Mouse (Mus musculus): ENCODE data around the gene Zfp94. TPM values are rescaled to one million over a fixed set of nuclear protein-coding genes. Genes with fewer than 3 reads are reported as not detected.

Zfp94 gene
- total and polyA plus RNA-seq, 3 experiments, result 1.9 to 3.8 (median 2.7) TPM

GRCm38 (mm10) chr7:24357899-24358298, 41.4 kb upstream of the Zfp94 start:
- no peak overlapping the region for H3K9ac ChIP-seq (ENCODE audit: low read depth, low read length)
- H3K36me3 ChIP-seq (ENCODE audit: control insufficient read depth, insufficient read depth, low read length), result no peaks in the 10 kb centered on the region
- DNase-seq, result no peak
- no peaks in the 10 kb centered on the region for H3K79me2 ChIP-seq (replicated peaks; ENCODE audit: control insufficient read depth, insufficient read depth, low read length)
- no peak overlapping the region for H3K4me3 ChIP-seq
- TF ChIP-seq POLR2A (IDR thresholded peaks at IDR 0.05; ENCODE audit: insufficient read depth, low read depth, low read length), result no peak
- peak; percentile 43 for TF ChIP-seq CTCF (IDR thresholded peaks at IDR 0.05)
- H3K27me3 ChIP-seq (ENCODE audit: control insufficient read depth, insufficient read depth, low read length), result no peaks in the 10 kb centered on the region; the same call in 1 of the 2 replicates
- 43% methylated on average over 4 of the region's 4 CpGs for WGBS
- H3K27ac ChIP-seq, result no peak overlapping the region
- no peaks in the 10 kb centered on the region for H3K4me1 ChIP-seq (ENCODE audit: control insufficient read depth, insufficient read depth, low read length)
- intact Hi-C loops (cut with DNase I), result no loop called here

- no peaks in the 10 kb centered on the region; the same call in 1 of the 2 replicates for H3K27me3 ChIP-seq (ENCODE audit: control insufficient read depth, insufficient read depth, low read length)
- no peak for TF ChIP-seq CTCF (IDR thresholded peaks at IDR 0.05)
- TF ChIP-seq POLR2A (IDR thresholded peaks at IDR 0.05; ENCODE audit: insufficient read depth, low read depth, low read length), result no peak
- no peak for TF ChIP-seq EP300 (IDR thresholded peaks at IDR 0.05; ENCODE audit: insufficient read depth, low read depth, low read length)
- 67% methylated on average over 10 of the region's 10 CpGs for WGBS
- H3K4me1 ChIP-seq (ENCODE audit: control insufficient read depth, insufficient read depth, low read length), result no peaks in the 10 kb centered on the region
- no peaks in the 10 kb centered on the region for H3K79me2 ChIP-seq (replicated peaks; ENCODE audit: control insufficient read depth, insufficient read depth, low read length)
- DNase-seq, result no peak
- intact Hi-C loops (cut with DNase I), result no loop called here
- H3K27ac ChIP-seq, result no peak overlapping the region
- no peaks in the 10 kb centered on the region for H3K36me3 ChIP-seq (ENCODE audit: control insufficient read depth, insufficient read depth, low read length)
- no peak overlapping the region for H3K9ac ChIP-seq (ENCODE audit: low read depth, low read length)
- H3K4me3 ChIP-seq, result no peak overlapping the region
Observed at GRCm38 (mm10) chr7:24356081-24356480, 39.6 kb upstream of the Zfp94 start.

GRCm38 (mm10) chr7:24355646-24356045, 39.2 kb upstream of the Zfp94 start:
- WGBS, result 74% methylated on average over 6 of the region's 6 CpGs
- intact Hi-C loops (cut with DNase I), result no loop called here

GRCm38 (mm10) chr7:24348896-24349295, 32.4 kb upstream of the Zfp94 start, which contains the start of gene Lypd5:
Gene Lypd5, plus strand, starts transcription at chr7:24349196.
- no peak within 1 kb of the TSS for H3K27ac ChIP-seq
- intact Hi-C loops (cut with DNase I), result no loop called here
- H3K4me1 ChIP-seq (ENCODE audit: control insufficient read depth, insufficient read depth, low read length), result no peaks in the 10 kb centered on the region
- TF ChIP-seq EP300 (IDR thresholded peaks at IDR 0.05; ENCODE audit: insufficient read depth, low read depth, low read length), result no peak
- no peak for TF ChIP-seq CTCF (IDR thresholded peaks at IDR 0.05)
- no peak within 1 kb of the TSS for H3K4me3 ChIP-seq
- H3K79me2 ChIP-seq (replicated peaks; ENCODE audit: control insufficient read depth, insufficient read depth, low read length), result no peaks in the 10 kb centered on the region
- DNase-seq, result no peak
- 39% methylated on average over 6 of the region's 6 CpGs for WGBS
- H3K27me3 ChIP-seq (ENCODE audit: control insufficient read depth, insufficient read depth, low read length), result no peaks in the 10 kb centered on the region; the same call in 1 of the 2 replicates
- no peak within 1 kb of the TSS for H3K9ac ChIP-seq (ENCODE audit: low read depth, low read length)
- no peaks in the 10 kb centered on the region for H3K36me3 ChIP-seq (ENCODE audit: control insufficient read depth, insufficient read depth, low read length)

More at GRCm38 (mm10) chr7:24355646-24356045, 39.2 kb upstream of the Zfp94 start:
- TF ChIP-seq CTCF (IDR thresholded peaks at IDR 0.05) (no peak), EP300 (IDR thresholded peaks at IDR 0.05; ENCODE audit: insufficient read depth, low read depth, low read length) (no peak), POLR2A (IDR thresholded peaks at IDR 0.05; ENCODE audit: insufficient read depth, low read depth, low read length) (no peak)
- no peak for DNase-seq
- no peaks in the 10 kb centered on the region for H3K79me2 ChIP-seq (replicated peaks; ENCODE audit: control insufficient read depth, insufficient read depth, low read length)
- H3K27me3 ChIP-seq (ENCODE audit: control insufficient read depth, insufficient read depth, low read length), result no peaks in the 10 kb centered on the region; the same call in 1 of the 2 replicates
- no peaks in the 10 kb centered on the region for H3K4me1 ChIP-seq (ENCODE audit: control insufficient read depth, insufficient read depth, low read length)
- H3K9ac ChIP-seq (ENCODE audit: low read depth, low read length), result no peak overlapping the region
- no peaks in the 10 kb centered on the region for H3K36me3 ChIP-seq (ENCODE audit: control insufficient read depth, insufficient read depth, low read length)
- H3K4me3 ChIP-seq, result no peak overlapping the region
- no peak overlapping the region for H3K27ac ChIP-seq

GRCm38 (mm10) chr7:24346444-24346843, 30.0 kb upstream of the Zfp94 start:
- DNase-seq, result no peak
- Histone ChIP-seq H3K36me3 (ENCODE audit: control insufficient read depth, insufficient read depth, low read length) (no peaks in the 10 kb centered on the region), H3K27ac (no peak overlapping the region), H3K4me3 (no peak overlapping the region), H3K9ac (ENCODE audit: low read depth, low read length) (no peak overlapping the region), H3K79me2 (replicated peaks; ENCODE audit: control insufficient read depth, insufficient read depth, low read length) (no peaks in the 10 kb centered on the region), H3K27me3 (ENCODE audit: control insufficient read depth, insufficient read depth, low read length) (no peaks in the 10 kb centered on the region), H3K4me1 (ENCODE audit: control insufficient read depth, insufficient read depth, low read length) (no peaks in the 10 kb centered on the region)
- TF ChIP-seq CTCF (IDR thresholded peaks at IDR 0.05) (peak; percentile 8; the same call in 1 of the 2 replicates), POLR2A (IDR thresholded peaks at IDR 0.05; ENCODE audit: insufficient read depth, low read depth, low read length) (no peak)
- 57% methylated on average over 5 of the region's 5 CpGs for WGBS
- intact Hi-C loops (cut with DNase I), result no loop called here

GRCm38 (mm10) chr7:24343701-24344272, 27.3 kb upstream of the Zfp94 start:
- no peaks in the 10 kb centered on the region for H3K79me2 ChIP-seq (replicated peaks; ENCODE audit: control insufficient read depth, insufficient read depth, low read length)
- DNase-seq, result no peak
- H3K27ac ChIP-seq, result no peak overlapping the region
- H3K4me1 ChIP-seq (ENCODE audit: control insufficient read depth, insufficient read depth, low read length), result no peaks in the 10 kb centered on the region
- H3K4me3 ChIP-seq, result no peak overlapping the region
- H3K27me3 ChIP-seq (ENCODE audit: control insufficient read depth, insufficient read depth, low read length), result no peaks in the 10 kb centered on the region
- intact Hi-C loops (cut with DNase I), result no loop called here
- WGBS, result 69% methylated on average over 7 of the region's 7 CpGs
- H3K36me3 ChIP-seq (ENCODE audit: control insufficient read depth, insufficient read depth, low read length), result no peaks in the 10 kb centered on the region
- TF ChIP-seq POLR2A (IDR thresholded peaks at IDR 0.05; ENCODE audit: insufficient read depth, low read depth, low read length) (no peak), EP300 (IDR thresholded peaks at IDR 0.05; ENCODE audit: insufficient read depth, low read depth, low read length) (no peak)
- H3K9ac ChIP-seq (ENCODE audit: low read depth, low read length), result no peak overlapping the region

Data from heart, adult 2 months (tissue).